Mouse (Mus musculus): ENCODE data around the gene Olfr681.
"Not testable (repeated sequence)": the region's sequence is repeated elsewhere in the genome, so short reads cannot be mapped to it uniquely, and the experiment has no call there.

The Olfr681 gene

GRCm38 (mm10) chr7:105116536-105116935 lies at the start of gene Olfr681:
TSS of gene Olfr681 (plus strand) at chr7:105116836.
- DNase-seq (ENCODE audit: low read depth, low spot score): no peak

DNA sequence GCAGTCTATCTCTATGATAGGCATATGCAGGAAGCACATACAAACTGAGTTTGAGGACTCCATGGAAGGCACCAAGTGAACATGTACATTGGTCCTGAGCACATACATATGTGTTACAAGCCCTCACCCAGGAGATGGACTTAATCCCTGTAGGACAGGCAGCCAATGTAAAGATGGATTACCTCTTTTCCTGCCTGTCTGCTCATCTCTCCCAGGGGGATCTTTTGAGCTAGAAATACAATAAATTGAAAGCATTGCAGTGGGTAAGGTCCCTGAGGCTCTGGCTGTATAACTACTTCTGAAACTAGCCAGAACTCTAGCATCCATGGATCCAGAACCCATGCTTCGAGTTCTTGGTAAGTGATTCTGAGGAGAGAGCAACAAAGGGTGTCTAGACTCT lies 35.7 kb upstream of the Olfr681 start, which contains the start of gene Olfr679:
Gene Olfr679, plus strand, starts transcription at position 301 of the 400 bp plus-strand sequence.
- DNase-seq (ENCODE audit: low read depth, low spot score): no peak

- not testable (repeated sequence) for DNase-seq (ENCODE audit: low read depth, low spot score)
These were observed 23.9 kb upstream of the Olfr681 start, which contains the start of gene Olfr680-ps1 for GRCm38 (mm10) chr7:105092717-105093116. TSS of gene Olfr680-ps1 (minus strand) at chr7:105092817.

- DNase-seq (ENCODE audit: low read depth, low spot score): no peak
These were observed 24.6 kb downstream of the Olfr681 start for GRCm38 (mm10) chr7:105141275-105141674.

DNA sequence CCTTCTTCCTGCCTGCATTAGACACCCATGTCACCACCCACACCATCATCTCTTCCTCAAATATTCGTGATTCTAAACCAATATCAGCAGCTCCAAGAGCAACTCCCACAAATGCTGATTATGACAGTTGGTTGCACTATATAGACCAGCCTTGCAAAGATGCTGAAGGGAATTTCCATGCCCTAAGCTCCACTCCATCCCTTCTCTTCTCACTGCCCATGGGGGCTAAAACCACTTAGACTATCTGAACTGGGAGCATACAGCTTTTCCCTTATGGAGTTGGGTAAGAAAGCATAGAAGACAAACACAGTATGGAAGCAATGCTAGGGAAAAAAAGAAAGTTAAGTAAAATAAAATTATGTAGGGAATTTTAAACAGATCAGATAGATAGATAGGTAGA lies 30.3 kb downstream of the Olfr681 start, which contains the start of gene Olfr683:
Gene Olfr683, minus strand, starts transcription at position 101 of the 400 bp plus-strand sequence.
- DNase-seq (ENCODE audit: low read depth, low spot score): no peak

GRCm38 (mm10) chr7:105163553-105163952 lies 46.9 kb downstream of the Olfr681 start, which contains the start of gene Olfr684:
TSS of gene Olfr684 (minus strand) at chr7:105163653.
- no peak for DNase-seq (ENCODE audit: low read depth, low spot score)

DNA sequence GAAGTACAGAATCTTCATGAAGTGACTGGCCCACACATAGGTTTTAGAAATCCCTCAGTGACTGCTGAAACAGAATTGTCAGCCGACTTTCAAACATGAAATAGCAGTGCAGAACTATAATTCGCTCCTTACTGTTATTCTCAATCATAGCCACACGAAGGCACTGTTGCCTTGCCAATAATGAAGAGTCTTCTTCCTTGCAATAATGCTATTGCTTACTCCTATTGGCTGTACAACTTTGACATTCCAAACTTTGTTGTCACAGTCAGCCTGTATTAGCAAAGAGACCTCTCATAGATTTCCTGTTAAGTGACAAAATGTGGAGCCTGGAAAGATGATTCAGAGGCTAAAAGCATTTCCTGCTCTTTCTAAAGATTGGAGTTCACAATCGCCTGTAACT lies 54.1 kb downstream of the Olfr681 start:
- DNase-seq (ENCODE audit: low read depth, low spot score): no peak

Measured in CD4-positive helper T cell, adult 2 months (primary cell).